Mouse (Mus musculus) midbrain, embryonic 12.5 days (tissue): Measurements from ENCODE around the gene Lrrc46. TPM values are rescaled to one million over a fixed set of nuclear protein-coding genes. Genes with fewer than 3 reads are reported as not detected.

Experiments used
- ATAC-seq: fragments of 200-750 bp; cut with Nextera tagmentation; 2 replicates; pipeline ENCODE4 v1.8.0; 2017; ENCODE audit warnings: low read depth, moderate TSS enrichment, moderate library complexity; ENCODE audit not compliant: low FRiP score
- H3K27ac ChIP-seq: fragments of 300-500 bp; sonication (generic); replicated peaks from 2 replicates; pipeline ENCODE4 v1.5.1; 2016; ENCODE audit warnings: mild to moderate bottlenecking
- H3K27me3 ChIP-seq: fragments of 300-500 bp; sonication (generic); 2 replicates; pipeline ENCODE4 v1.6.1; 2016; ENCODE audit warnings: mild to moderate bottlenecking
- H3K36me3 ChIP-seq: fragments of 300-500 bp; sonication (generic); 2 replicates; pipeline ENCODE4 v1.6.1; 2016
- H3K4me1 ChIP-seq: fragments of 300-500 bp; sonication (generic); 2 replicates; pipeline ENCODE4 v1.6.1; 2016
- H3K4me2 ChIP-seq: fragments of 300-500 bp; sonication (generic); replicated peaks from 2 replicates; pipeline ENCODE4 v1.6.1; 2016; ENCODE audit warnings: mild to moderate bottlenecking, moderate library complexity
- H3K4me3 ChIP-seq: fragments of 300-500 bp; sonication (generic); 2 replicates; pipeline ENCODE4 v1.5.1; 2016; ENCODE audit warnings: mild to moderate bottlenecking
- H3K9ac ChIP-seq: fragments of 300-500 bp; sonication (generic); replicated peaks from 2 replicates; pipeline ENCODE4 v1.6.1; 2016; ENCODE audit warnings: mild to moderate bottlenecking, moderate library complexity
- H3K9me3 ChIP-seq: fragments of 300-500 bp; sonication (generic); 2 replicates; pipeline ENCODE4 v1.6.1; 2016; ENCODE audit warnings: mild to moderate bottlenecking
- WGBS: fragments of 180-500 bp; shearing (Covaris S2); methylation state at CpG from one replicate; pipeline ENCODE4 v1.1.7; 2016; 5-methylcytosine and 5-hydroxymethylcytosine counted together
- polyA plus RNA-seq: library from polyadenylated mRNA; unstranded; fragments of >200 nt; fragmentation: Nextera tagmentation; extraction: Ambion mirVana; gene quantifications from 2 replicates; pipeline ENCODE4 v1.2.1, GENCODE M21; 2016

Gene Lrrc46
- polyA plus RNA-seq, 1 experiment from 2014 or later: 2.4 TPM

GRCm38 (mm10) chr11:97069333-97069732 is 28.1 kb upstream of the Lrrc46 start:
- Histone ChIP-seq H3K4me3 (no peak overlapping the region), H3K4me2 (no peak overlapping the region), H3K27me3 (no peaks in the 10 kb centered on the region), H3K36me3 (peaks cover 25% of the 10 kb centered on the region), H3K27ac (no peak overlapping the region), H3K9ac (no peak overlapping the region), H3K4me1 (no peaks in the 10 kb centered on the region), H3K9me3 (no peaks in the 10 kb centered on the region)
- 76% methylated on average over 1 of the region's 1 CpGs for WGBS
- ATAC-seq: no peak

- no peak overlapping the region for H3K4me2 ChIP-seq
- H3K36me3 ChIP-seq: peaks cover 25% of the 10 kb centered on the region
- no peak overlapping the region for H3K4me3 ChIP-seq
- WGBS: 42% methylated on average over 22 of the region's 22 CpGs
- H3K9me3 ChIP-seq: no peaks in the 10 kb centered on the region
- no peaks in the 10 kb centered on the region for H3K27me3 ChIP-seq
- ATAC-seq: no peak
- no peak overlapping the region for H3K9ac ChIP-seq
- no peak overlapping the region for H3K27ac ChIP-seq
- peaks cover 14% of the 10 kb centered on the region; the same call in 1 of the 2 replicates for H3K4me1 ChIP-seq
Measured at GRCm38 (mm10) chr11:97066656-97067360, 25.6 kb upstream of the Lrrc46 start.

GRCm38 (mm10) chr11:97065538-97066295 is 24.5 kb upstream of the Lrrc46 start:
- H3K27ac ChIP-seq: no peak overlapping the region
- WGBS: 88% methylated on average over 12 of the region's 12 CpGs
- no peak overlapping the region for H3K4me3 ChIP-seq
- peaks cover 14% of the 10 kb centered on the region; the same call in 1 of the 2 replicates for H3K4me1 ChIP-seq
- H3K27me3 ChIP-seq: no peaks in the 10 kb centered on the region
- H3K4me2 ChIP-seq: no peak overlapping the region
- ATAC-seq: no peak
- peaks cover 35% of the 10 kb centered on the region for H3K36me3 ChIP-seq
- no peaks in the 10 kb centered on the region for H3K9me3 ChIP-seq
- no peak overlapping the region for H3K9ac ChIP-seq

- no peak overlapping the region for H3K9ac ChIP-seq
- H3K27ac ChIP-seq: peak overlapping the region; percentile 67
- 0 out of 2 replicates have a peak overlapping the region, but pooled peaks have one; percentile 1 for H3K4me2 ChIP-seq
- WGBS: 84% methylated on average over 3 of the region's 3 CpGs
- peaks cover 43% of the 10 kb centered on the region for H3K36me3 ChIP-seq
- peaks cover 14% of the 10 kb centered on the region; the same call in 1 of the 2 replicates for H3K4me1 ChIP-seq
- no peaks in the 10 kb centered on the region for H3K27me3 ChIP-seq
- no peak for ATAC-seq
- no peak overlapping the region for H3K4me3 ChIP-seq
- H3K9me3 ChIP-seq: no peaks in the 10 kb centered on the region
Measured at GRCm38 (mm10) chr11:97063921-97064295, 22.7 kb upstream of the Lrrc46 start.

- H3K9ac ChIP-seq: no peak overlapping the region
- peaks cover 14% of the 10 kb centered on the region; the same call in 1 of the 2 replicates for H3K4me1 ChIP-seq
- peak overlapping the region; percentile 67 for H3K27ac ChIP-seq
- 0 out of 2 replicates have a peak, but pooled peaks have one; percentile 62 for ATAC-seq
- H3K4me2 ChIP-seq: 0 out of 2 replicates have a peak overlapping the region, but pooled peaks have one; percentile 1
- H3K27me3 ChIP-seq: no peaks in the 10 kb centered on the region
- H3K9me3 ChIP-seq: no peaks in the 10 kb centered on the region
- no peak overlapping the region for H3K4me3 ChIP-seq
- WGBS: 38% methylated on average over 9 of the region's 9 CpGs
- H3K36me3 ChIP-seq: peaks cover 43% of the 10 kb centered on the region
Measured at GRCm38 (mm10) chr11:97063274-97063920, 22.2 kb upstream of the Lrrc46 start.

- H3K27me3 ChIP-seq: no peaks in the 10 kb centered on the region
- H3K9me3 ChIP-seq: no peaks in the 10 kb centered on the region
- no peak overlapping the region for H3K27ac ChIP-seq
- peak overlapping the region; percentile 95; the same call in 1 of the 2 replicates for H3K4me2 ChIP-seq
- H3K4me3 ChIP-seq: peak overlapping the region; percentile 73; the same call in 1 of the 2 replicates
- H3K36me3 ChIP-seq: peaks cover 53% of the 10 kb centered on the region
- 30% methylated on average over 11 of the region's 11 CpGs for WGBS
- H3K9ac ChIP-seq: no peak overlapping the region
- no peak for ATAC-seq
- peaks cover 23% of the 10 kb centered on the region for H3K4me1 ChIP-seq
Measured at GRCm38 (mm10) chr11:97052219-97052646, 11.0 kb upstream of the Lrrc46 start.

- Histone ChIP-seq H3K27ac (peak overlapping the region; percentile 15; the same call in 1 of the 2 replicates), H3K27me3 (no peaks in the 10 kb centered on the region)
- 0 out of 2 replicates have a peak, but pooled peaks have one; percentile 30 for ATAC-seq
Measured at GRCm38 (mm10) chr11:97050944-97051586, 9.9 kb upstream of the Lrrc46 start.

GRCm38 (mm10) chr11:97050216-97050943 is 9.2 kb upstream of the Lrrc46 start, which contains the start of gene Osbpl7:
Gene Osbpl7 (plus strand): TSS chr11:97050628.
- Histone ChIP-seq H3K9me3 (no peaks in the 10 kb centered on the region), H3K4me2 (peak within 1 kb of the TSS; percentile 95), H3K36me3 (peaks cover 46% of the 10 kb centered on the region), H3K4me3 (peak within 1 kb of the TSS; percentile 73), H3K27me3 (no peaks in the 10 kb centered on the region), H3K4me1 (peaks cover 23% of the 10 kb centered on the region), H3K9ac (peak within 1 kb of the TSS; percentile 86), H3K27ac (peak within 1 kb of the TSS; percentile 15; the same call in 1 of the 2 replicates)
- 8% methylated on average over 18 of the region's 18 CpGs for WGBS
- peak; percentile 79 for ATAC-seq

More at GRCm38 (mm10) chr11:97050944-97051586, 9.9 kb upstream of the Lrrc46 start:
- Histone ChIP-seq H3K9ac (peak overlapping the region; percentile 86), H3K36me3 (peaks cover 48% of the 10 kb centered on the region), H3K4me1 (peaks cover 23% of the 10 kb centered on the region), H3K4me2 (peak overlapping the region; percentile 95), H3K9me3 (no peaks in the 10 kb centered on the region), H3K4me3 (peak overlapping the region; percentile 73)
- 29% methylated on average over 13 of the region's 13 CpGs for WGBS

- no peak overlapping the region for H3K4me2 ChIP-seq
- no peaks in the 10 kb centered on the region for H3K27me3 ChIP-seq
- peaks cover 41% of the 10 kb centered on the region for H3K36me3 ChIP-seq
- 81% methylated on average over 6 of the region's 6 CpGs for WGBS
- no peak overlapping the region for H3K9ac ChIP-seq
- H3K4me1 ChIP-seq: peaks cover 23% of the 10 kb centered on the region
- ATAC-seq: no peak
- no peak overlapping the region for H3K27ac ChIP-seq
- H3K4me3 ChIP-seq: no peak overlapping the region
- no peaks in the 10 kb centered on the region for H3K9me3 ChIP-seq
Measured at GRCm38 (mm10) chr11:97049492-97050085, 8.4 kb upstream of the Lrrc46 start.

GRCm38 (mm10) chr11:97048090-97048650 is 7.0 kb upstream of the Lrrc46 start:
- no peak overlapping the region for H3K4me2 ChIP-seq
- no peak for ATAC-seq
- H3K27me3 ChIP-seq: no peaks in the 10 kb centered on the region
- peaks cover 47% of the 10 kb centered on the region for H3K36me3 ChIP-seq
- no peak overlapping the region for H3K9ac ChIP-seq
- no peak overlapping the region for H3K27ac ChIP-seq
- no peak overlapping the region for H3K4me3 ChIP-seq
- WGBS: 86% methylated on average over 8 of the region's 8 CpGs
- peaks cover 23% of the 10 kb centered on the region for H3K4me1 ChIP-seq
- no peaks in the 10 kb centered on the region for H3K9me3 ChIP-seq
